Mouse (Mus musculus): ENCODE results near the gene 2010111I01Rik. TPM values are rescaled to one million over a fixed set of nuclear protein-coding genes. Genes with fewer than 3 reads are reported as not detected.

2010111I01Rik gene
- total and polyA plus RNA-seq, 3 experiments: 26.3 to 32.7 TPM; not detected in 1

- Histone ChIP-seq H3K27me3 (ENCODE audit: control insufficient read depth in 1 of 2, insufficient read depth in 2 of 2, low read length in 2 of 2) (no peaks in the 10 kb centered on the region), H3K79me2 (ENCODE audit: control insufficient read depth, insufficient read depth, low read length, poor library complexity) (no peaks in the 10 kb centered on the region), H3K27ac (ENCODE audit: control insufficient read depth, low read depth, low read length) (no peak overlapping the region), H3K4me3 (ENCODE audit: control insufficient read depth in 1 of 2, insufficient read depth in 1 of 2, low read depth in 2 of 2, low read length in 2 of 2) (no peak overlapping the region), H3K9me3 (replicated peaks; ENCODE audit: insufficient read depth, low read length) (no peaks in the 10 kb centered on the region), H3K4me1 (ENCODE audit: control insufficient read depth in 1 of 2, insufficient read depth in 2 of 2, low read length in 2 of 2) (0 out of 4 replicates have a peak, but pooled peaks cover 0 to 2% of the 10 kb centered on the region in 2 experiments), H3K9ac (ENCODE audit: control insufficient read depth, low read depth, low read length, poor library complexity, severe bottlenecking) (no peak overlapping the region), H3K36me3 (ENCODE audit: control insufficient read depth in 1 of 2, insufficient read depth in 2 of 2, low read length in 2 of 2) (peaks cover 0 to 6% of the 10 kb centered on the region in 2 experiments; a peak in 2 of 4 replicates)
- DNase-seq (ENCODE audit: low read depth, low spot score): no peak
- TF ChIP-seq E2F4 (IDR thresholded peaks at IDR 0.05; ENCODE audit: borderline replicate concordance, low read depth, low read length): no peak
- no peak for TF ChIP-seq TBP (IDR thresholded peaks at IDR 0.05; ENCODE audit: low read depth, low read length)
- TF ChIP-seq ZKSCAN1 (IDR thresholded peaks at IDR 0.05; ENCODE audit: low read depth, low read length): no peak
- TF ChIP-seq JUND (IDR thresholded peaks at IDR 0.05; ENCODE audit: low read depth, low read length): no peak
- TF ChIP-seq BHLHE40 (IDR thresholded peaks at IDR 0.05; ENCODE audit: borderline replicate concordance, low read depth, low read length): no peak
These were observed 314.2 kb downstream of the 2010111I01Rik start for GRCm38 (mm10) chr13:63278796-63279475.

DNA sequence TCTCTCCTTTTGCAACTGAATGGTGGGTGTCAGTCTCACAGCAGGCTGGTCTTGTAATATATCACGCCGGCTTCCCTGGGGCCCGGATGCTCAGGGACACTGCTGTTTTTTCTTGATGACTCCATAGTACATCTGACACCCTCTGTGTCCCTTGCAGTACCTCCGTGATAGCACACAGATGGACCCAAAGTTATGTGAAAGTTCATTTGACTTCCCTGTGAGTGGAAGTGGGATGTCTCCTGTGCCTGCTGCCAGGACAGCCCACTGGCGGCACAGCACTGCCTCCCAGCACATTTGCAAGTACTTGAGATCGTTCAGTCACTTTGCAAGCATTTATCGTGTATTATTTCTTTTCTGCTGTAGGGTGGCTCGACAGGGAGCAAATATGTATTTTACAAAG is 315.1 kb downstream of the 2010111I01Rik start:
- peaks cover 0 to 6% of the 10 kb centered on the region in 2 experiments; a peak in 2 of 4 replicates for H3K36me3 ChIP-seq (ENCODE audit: control insufficient read depth in 1 of 2, insufficient read depth in 2 of 2, low read length in 2 of 2)
- TF ChIP-seq SIN3A (IDR thresholded peaks at IDR 0.05; ENCODE audit: low read length): no peak
- TF ChIP-seq JUND (IDR thresholded peaks at IDR 0.05; ENCODE audit: low read depth, low read length): no peak
- no peak for TF ChIP-seq ELF1 (IDR thresholded peaks at IDR 0.05; ENCODE audit: low read depth, low read length)
- TF ChIP-seq CHD2 (IDR thresholded peaks at IDR 0.05; ENCODE audit: low read length): no peak
- no peak for TF ChIP-seq NRF1 (IDR thresholded peaks at IDR 0.05; ENCODE audit: insufficient read depth, low read depth, low read length, poor library complexity, severe bottlenecking)
- no peak for TF ChIP-seq TAL1 (IDR thresholded peaks at IDR 0.05; ENCODE audit: low read length)
- no peak for TF ChIP-seq POLR2A (IDR thresholded peaks at IDR 0.05; ENCODE audit: control insufficient read depth in 1 of 2, insufficient read depth in 1 of 2, low read depth in 1 of 2, low read length in 2 of 2, poor library complexity in 1 of 2)
- no peak for TF ChIP-seq CHD1 (IDR thresholded peaks at IDR 0.05; ENCODE audit: low read depth, low read length)
- TF ChIP-seq RAD21 (IDR thresholded peaks at IDR 0.05; ENCODE audit: low read depth, low read length): no peak
- TF ChIP-seq MAFK (IDR thresholded peaks at IDR 0.05; ENCODE audit: borderline replicate concordance, low read depth, low read length): no peak
- no peak overlapping the region for H3K27ac ChIP-seq (ENCODE audit: control insufficient read depth, low read depth, low read length)
- no peak overlapping the region for H3K9ac ChIP-seq (ENCODE audit: control insufficient read depth, low read depth, low read length, poor library complexity, severe bottlenecking)
- no peak overlapping the region for H3K4me3 ChIP-seq (ENCODE audit: control insufficient read depth in 1 of 2, insufficient read depth in 1 of 2, low read depth in 2 of 2, low read length in 2 of 2)
- H3K27me3 ChIP-seq (ENCODE audit: control insufficient read depth in 1 of 2, insufficient read depth in 2 of 2, low read length in 2 of 2): no peaks in the 10 kb centered on the region
- no peaks in the 10 kb centered on the region for H3K9me3 ChIP-seq (replicated peaks; ENCODE audit: insufficient read depth, low read length)
- DNase-seq (ENCODE audit: low read depth, low spot score): no peak
- no peaks in the 10 kb centered on the region for H3K79me2 ChIP-seq (ENCODE audit: control insufficient read depth, insufficient read depth, low read length, poor library complexity)
- 0 out of 4 replicates have a peak, but pooled peaks cover 0 to 2% of the 10 kb centered on the region in 2 experiments for H3K4me1 ChIP-seq (ENCODE audit: control insufficient read depth in 1 of 2, insufficient read depth in 2 of 2, low read length in 2 of 2)

Measured in MEL (cell line).